Mouse (Mus musculus): Measurements from ENCODE around the gene Atf7ip2.
"Not testable (repeated sequence)": the region's sequence is repeated elsewhere in the genome, so short reads cannot be mapped to it uniquely, and the experiment has no call there.

The Atf7ip2 gene

DNA sequence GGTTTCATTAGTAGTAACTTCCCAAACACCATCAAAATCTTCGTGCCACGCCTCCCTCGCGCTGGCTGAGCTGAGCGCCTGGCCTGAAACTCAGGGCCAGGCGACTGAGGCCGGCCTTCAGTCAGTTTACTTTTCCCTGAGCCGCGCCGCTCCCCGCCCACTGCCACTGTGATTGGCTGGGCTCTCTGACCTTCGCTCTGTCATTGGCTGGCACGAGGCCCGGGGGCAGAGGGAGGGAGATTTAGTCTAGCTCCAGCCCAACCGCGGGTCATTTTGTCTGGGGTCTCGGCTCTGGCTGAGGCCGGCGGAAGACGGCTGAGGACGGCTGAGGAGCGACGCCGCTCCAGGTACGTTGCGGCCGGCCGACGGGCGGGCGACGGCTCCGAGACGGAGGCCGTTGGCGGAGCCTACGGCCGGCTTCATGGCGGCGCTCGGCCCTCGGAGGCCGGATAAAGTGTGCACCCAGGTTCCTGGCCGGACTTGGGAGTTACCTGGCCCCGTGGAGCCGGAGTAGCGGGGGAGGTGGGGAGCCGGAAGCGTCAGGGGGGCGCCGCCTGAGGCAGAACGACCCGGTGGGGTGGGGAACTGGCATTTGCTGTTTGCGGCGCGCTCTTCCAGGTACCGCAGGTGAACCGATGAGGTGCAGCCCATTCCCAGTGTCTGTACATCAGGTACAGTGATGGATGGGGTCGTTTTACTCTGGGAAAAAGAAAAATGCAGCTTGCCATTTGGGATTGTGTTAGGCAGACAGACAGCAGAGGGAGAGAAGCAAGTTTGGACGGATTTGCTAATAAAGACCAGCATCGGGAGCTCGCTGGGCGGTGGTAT is at the start of gene Atf7ip2:
Atf7ip2 (plus strand) TSS at position 34 of the 828 bp plus-strand sequence.
- DNase-seq (ENCODE audit: low spot score): peak; percentile 96

DNA sequence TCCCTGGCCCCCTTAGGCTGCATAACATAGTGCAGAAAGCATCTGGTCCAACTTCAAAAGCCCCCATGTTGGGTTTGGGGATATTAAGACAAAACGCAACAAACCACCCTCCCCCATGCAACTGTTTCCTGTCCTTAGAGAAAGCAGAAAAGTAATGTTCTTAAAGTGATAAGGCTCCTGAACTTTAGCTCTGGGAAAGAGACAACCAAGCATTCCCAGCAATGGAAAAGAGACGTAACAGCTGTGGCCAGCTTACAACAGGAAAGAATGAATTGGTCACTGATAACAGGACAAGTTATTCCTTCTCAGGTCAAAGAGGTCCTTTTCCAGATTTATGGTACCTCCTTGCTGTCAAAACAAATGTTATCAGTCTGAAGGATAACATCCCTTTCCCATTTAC is 49.3 kb upstream of the Atf7ip2 start:
- DNase-seq (ENCODE audit: low spot score): no peak

DNA sequence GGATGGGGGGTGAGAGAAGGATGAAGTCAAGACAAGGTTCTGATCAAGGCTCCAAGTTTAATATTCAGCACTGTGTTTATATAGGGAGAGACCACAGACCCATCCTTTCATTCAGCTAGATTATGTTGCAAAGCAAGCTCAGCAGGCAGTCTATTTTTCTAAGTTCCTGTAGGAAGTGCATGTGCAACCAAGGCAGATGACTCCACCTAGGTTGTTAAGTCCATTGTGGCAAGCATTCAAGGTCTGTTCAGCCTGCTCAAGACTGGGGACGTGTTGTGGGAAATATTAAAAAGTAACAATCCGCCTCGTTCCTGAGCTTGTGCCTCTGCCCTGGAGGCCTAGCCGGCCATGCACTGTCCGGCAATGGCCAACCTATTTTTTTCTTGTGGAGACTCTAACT is 45.1 kb upstream of the Atf7ip2 start:
- no peak for DNase-seq (ENCODE audit: low spot score)

DNA sequence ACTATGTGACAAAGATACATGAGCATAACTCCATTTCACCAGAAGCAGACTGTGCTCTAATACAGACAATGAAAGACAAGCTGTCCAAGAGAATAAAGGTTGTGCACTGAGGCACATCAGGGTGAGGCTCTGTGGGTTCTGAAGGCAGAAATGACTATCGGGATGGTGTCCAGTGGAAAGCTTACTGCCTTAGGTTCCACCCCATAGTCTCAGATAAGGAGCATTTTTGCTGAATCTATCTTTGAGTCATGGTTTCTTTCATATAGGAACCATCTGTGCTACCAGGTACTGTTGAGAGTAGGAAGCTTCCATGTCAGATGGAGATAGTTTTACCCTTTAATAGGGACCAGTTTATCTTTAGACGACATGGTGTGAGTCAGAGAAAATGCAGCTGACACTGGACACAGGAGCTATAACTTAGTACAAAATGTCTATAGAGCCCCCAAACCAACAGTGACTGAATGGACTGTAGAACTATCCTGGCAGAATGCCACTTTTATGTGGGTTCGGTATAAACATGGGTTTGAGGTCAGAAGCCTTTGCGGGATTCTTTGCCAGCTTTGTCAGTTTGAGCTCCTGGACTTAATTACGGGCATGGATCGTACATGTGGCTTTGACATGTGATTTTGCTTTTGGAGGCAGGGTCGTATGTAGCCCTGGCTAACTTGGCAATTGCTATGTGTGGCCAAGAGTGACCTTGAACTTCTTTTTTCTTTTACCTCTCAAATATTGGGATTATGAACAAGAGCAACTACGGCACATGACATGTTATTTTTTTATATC is 23.2 kb upstream of the Atf7ip2 start:
- no peak for DNase-seq (ENCODE audit: low spot score)

DNA sequence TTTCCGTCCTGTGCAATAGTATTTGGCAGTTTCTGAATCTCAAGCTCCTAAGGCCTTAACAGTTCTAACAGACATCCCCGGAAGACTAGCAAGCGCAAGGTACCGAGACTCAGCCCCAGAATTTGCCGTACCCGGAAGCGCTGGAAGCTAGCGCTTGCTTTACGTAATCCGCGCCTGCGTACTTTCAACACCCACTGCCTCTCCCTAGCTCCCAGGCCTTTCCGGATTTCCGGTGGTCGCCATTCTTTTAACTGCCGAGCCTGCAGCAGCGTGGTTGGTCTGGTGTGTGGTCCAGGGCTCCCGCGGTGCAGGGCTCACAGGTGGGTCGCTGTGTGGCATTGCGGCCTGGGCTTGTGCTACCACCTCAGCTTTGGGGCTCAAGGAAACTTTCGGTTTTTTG is 22.5 kb upstream of the Atf7ip2 start, which contains the start of gene Rpl39l:
Rpl39l (plus strand) TSS at position 222 of the 400 bp plus-strand sequence.
- DNase-seq (ENCODE audit: low spot score): no peak

DNA sequence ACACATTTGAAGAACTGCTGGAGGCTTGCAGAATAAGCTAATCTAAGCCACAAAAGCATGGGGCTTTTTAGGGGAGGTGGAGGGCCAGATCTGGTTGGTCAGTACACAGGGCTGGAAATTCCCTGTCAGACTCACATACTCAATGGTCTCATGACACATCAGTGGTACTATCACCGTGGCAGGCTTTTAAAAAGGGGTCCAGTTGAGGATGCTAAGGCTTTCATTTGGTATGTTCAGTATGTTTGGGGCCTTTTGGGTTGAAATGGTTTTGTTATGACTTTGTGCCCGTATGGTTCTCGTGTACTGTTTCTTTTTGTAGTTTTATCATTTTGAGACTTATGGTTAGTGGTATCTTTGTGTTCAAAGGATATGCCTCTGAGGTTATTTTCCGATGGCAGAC is 21.2 kb upstream of the Atf7ip2 start:
- no peak for DNase-seq (ENCODE audit: low spot score)

DNA sequence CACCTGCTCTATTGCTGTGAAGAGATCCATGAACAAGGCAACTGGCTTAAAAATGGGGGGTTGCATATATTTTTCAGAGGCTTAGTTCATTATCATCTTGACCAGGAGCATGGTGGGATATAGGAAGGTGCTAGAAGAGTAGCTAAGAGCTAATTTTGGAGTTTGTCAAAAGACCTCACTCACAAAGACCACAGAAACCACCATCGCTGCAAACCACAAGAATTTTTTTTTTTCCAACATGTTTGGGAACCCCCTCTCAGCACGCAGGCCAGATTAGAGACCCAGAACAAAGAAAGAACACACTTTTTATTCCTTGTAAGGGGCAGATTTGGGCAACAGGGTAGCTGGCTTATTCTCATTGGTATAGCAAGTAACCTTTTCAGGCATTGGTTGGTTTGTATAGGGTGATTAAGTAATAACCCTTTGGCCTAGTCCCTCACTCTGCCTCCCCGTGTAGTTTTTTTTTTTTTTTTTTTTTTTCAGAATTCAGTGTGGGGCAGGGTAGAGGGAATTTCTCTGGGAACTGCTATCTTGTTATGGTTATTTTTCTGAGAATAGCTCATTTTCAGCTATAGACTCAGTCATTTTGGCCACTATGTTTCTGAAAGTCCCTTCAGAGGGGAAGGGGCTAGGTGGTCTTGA is 20.2 kb upstream of the Atf7ip2 start:
- no peak for DNase-seq (ENCODE audit: low spot score)

DNA sequence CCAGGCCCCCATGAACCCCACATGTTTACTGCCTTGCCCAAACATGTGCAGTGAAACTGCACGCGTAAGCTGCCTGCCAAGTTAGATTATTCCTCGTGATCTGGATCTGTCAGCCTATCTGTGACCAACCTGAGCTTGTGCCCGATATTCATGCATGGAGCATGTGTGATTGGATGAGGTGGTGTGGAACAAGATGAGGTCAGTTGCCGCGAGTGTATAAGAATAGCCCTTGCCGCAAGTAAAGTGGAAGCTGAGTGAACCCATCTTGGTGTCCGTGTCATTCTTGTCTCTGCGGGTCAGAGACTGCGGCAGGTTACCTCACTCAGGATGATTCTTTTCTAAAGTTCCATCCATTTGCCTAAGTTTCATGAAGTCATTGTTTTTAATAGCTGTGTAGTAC is 5.1 kb upstream of the Atf7ip2 start:
- DNase-seq (ENCODE audit: low spot score): not testable (repeated sequence)

DNA sequence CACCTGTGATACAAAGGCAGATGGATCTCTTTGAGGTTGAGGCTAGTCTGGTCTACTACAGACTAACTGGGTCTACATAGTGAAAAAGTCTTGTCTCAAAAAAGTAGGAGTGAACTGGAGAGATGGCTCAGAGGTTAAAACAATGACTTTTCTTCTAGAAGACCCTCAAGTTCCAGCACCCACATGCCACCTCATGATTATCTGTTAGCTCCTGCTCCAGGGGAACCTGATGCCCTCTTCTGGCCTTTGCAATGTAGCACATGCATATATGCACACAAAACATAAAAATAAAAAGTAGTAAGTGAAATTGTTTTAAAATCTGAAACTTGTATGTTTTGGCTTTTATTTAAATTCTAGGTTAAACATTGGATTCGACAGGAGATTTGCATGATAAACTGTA is 16.3 kb downstream of the Atf7ip2 start:
- peak; percentile 4 for DNase-seq (ENCODE audit: low spot score)

DNA sequence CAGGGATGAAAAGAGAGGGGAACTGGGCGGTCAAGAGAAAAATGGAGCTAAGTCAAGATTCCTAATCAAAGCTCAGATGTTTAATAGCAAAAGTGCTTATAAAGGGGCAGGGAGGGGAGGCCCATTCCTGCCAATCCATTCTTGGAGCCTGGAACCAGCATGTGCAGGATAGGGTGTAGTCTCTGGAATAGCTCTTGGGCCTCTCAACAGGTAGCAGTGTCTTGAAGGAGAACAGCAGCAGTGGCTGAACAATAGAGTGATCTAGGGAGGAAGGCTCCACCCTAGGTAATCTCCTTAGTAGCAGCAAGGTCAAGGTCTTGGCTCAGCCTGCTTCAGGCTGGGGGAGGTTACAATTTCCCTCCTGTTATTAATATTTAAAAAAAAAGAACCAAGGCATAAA is 23.9 kb downstream of the Atf7ip2 start:
- DNase-seq (ENCODE audit: low spot score): not testable (repeated sequence)

DNA sequence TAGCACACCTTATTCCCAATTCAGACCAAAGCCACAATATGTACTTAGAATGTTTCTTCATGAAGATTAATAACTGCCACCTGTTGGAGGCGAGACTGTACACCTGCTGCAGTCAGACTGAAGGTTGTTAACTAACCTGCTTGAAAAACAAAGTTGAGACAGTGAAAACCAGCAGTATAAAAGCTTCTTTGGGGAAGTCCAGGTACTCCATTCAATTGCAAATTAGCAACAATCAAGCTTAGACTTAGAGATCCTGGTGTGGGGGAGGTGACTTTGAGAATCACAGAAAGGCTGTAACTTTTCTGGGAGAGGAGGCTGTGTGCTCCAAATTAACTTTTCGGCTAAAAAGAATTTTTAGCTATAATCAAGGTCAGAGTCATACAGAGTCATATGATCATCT is 24.5 kb downstream of the Atf7ip2 start:
- not testable (repeated sequence) for DNase-seq (ENCODE audit: low spot score)

DNA sequence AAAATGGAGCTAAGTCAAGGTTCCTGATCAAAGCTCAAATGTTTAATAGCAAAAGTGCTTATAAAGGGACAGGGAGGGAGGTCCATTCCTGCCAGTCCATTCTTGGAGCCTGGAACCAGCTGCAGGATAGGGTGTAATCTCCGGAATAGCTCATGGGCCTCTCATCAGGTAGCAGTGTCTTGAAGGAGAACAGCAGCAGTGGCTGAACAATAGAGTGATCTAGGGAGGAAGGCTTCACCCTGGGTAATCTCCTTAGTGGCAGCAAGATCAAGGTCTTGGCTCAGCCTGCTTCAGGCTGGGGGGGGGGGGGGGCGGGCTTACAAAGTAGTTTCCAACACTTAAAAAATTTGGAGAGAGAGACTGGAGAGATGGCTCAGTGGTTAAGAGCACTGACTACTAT is 34.8 kb downstream of the Atf7ip2 start:
- DNase-seq (ENCODE audit: low spot score): no peak

DNA sequence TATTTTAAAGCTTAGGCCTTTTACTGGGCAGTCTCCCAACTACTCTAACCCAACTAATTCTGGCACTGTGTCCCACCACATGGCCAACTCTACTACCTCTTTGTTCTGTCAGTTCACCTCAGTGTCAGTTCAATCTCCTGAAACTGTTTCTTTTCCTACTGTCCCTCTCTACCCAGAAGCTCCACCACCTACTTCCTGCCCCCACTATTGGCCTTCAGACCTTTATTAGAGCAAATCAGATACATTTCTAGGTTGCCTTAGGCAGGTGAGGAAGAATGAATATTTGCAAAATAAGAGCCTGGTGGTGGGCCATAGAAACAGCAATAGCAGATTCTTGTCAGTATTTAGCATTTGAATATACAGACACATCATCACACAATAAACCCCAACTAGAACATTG is 44.1 kb downstream of the Atf7ip2 start:
- DNase-seq (ENCODE audit: low spot score): no peak

DNA sequence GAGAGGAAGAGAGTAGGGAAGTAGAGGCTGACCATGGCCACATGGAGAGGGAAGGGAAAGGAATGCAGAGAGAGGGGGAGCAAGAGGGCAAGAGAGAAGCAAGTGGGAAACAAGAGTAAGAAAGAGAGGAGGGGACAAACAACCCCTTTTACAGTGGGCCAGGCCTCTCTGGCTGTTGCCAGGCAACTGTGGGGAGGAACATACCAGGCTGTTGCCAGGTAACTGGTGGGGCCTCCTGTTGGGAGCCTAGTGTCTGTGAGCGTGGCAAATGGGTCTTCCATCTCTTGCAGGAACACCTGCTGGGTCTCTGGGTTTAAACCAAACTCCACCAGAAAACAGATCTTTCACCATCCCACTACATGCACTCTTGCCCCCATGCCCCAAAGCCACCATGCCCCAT is 61.5 kb downstream of the Atf7ip2 start:
- peak; percentile 6 for DNase-seq (ENCODE audit: low spot score)

DNA sequence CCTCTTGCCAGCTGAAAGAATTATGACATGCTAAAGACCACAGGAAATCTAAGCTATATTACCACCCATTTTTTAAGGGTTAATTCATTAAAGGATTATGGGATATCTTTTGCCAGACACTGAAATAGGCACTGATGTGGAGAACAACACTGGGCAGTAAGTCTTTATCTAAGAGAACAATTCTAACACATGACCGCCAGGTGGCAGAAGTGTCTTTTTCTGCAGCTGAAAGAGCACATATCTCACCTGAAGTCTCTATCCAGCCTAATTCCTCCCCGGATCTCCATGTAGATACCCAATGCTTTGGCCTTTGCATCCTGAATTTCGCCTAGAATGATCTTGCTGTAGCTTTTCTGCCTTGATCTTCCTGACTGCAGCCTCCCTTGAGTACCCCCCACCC is 79.7 kb downstream of the Atf7ip2 start:
- DNase-seq (ENCODE audit: low spot score): peak; percentile 74

DNA sequence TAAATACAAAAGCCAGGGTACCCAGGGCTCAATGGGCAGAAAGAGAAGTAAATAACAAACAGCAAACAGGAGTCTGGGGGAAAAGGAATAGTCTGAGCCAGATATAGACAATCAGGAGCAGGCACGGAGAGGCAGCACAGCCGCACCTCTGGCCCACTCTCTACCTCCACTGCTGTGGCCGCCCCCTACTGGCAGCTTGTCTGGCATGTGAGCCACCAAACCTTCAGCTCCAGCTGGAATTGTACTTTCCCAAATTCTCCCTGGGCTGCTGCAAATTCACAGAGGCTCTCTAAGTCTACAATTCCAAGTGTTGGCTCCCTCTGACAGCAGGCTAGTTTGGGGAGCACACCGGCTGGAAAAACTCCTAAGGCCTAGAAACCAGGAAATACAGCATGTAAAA is 82.0 kb downstream of the Atf7ip2 start:
- DNase-seq (ENCODE audit: low spot score): no peak

DNA sequence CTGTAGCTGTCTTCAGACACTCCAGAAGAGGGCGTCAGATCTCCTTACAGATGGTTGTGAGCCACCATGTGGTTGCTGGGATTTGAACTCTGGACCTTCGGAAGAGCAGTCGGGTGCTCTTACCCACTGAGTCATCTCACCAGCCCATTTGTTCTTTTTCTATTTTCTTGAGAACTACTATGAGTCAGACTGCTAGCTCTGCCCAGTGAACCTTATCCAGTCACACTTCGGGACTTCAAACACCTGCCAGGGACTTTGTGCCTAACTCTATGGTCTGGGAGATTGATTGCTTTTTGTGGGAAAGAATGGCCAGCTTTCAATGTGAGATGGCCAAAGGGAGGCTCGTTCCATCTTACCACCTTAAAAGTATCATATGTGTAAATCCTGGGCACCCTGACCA is 84.3 kb downstream of the Atf7ip2 start:
- DNase-seq (ENCODE audit: low spot score): not testable (repeated sequence)

DNA sequence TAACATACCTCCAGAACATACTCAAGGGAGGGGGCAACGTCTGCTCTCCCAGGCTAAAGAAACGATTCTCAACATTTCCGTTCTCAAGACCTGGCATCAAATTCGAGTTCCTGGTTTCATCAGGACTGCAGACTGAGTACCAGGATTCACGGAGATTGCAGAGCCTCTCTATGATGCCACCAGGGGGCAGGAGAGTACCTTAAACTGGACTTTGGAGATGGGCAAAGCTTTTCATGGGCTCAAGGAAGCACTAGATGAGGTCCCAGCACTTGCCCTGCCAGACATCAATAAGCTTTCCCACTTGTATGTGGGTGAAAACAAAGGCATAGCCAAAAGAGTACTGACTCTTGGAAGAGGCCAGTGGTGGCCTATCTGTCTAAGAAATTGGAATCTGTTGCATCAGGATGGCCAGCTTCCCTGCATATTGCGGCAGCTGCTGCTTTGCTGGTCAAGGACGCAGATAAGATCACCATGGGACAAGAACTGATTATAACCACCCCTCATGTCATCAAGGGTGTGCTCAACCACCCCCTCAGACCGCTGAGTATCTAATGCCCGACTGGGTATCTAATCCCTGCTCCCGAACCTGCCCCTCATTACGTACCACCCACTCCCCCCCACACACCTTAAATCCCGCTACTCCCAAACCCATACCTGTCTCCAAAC is 87.9 kb downstream of the Atf7ip2 start:
- peak; percentile 88 for DNase-seq (ENCODE audit: low spot score)

DNA sequence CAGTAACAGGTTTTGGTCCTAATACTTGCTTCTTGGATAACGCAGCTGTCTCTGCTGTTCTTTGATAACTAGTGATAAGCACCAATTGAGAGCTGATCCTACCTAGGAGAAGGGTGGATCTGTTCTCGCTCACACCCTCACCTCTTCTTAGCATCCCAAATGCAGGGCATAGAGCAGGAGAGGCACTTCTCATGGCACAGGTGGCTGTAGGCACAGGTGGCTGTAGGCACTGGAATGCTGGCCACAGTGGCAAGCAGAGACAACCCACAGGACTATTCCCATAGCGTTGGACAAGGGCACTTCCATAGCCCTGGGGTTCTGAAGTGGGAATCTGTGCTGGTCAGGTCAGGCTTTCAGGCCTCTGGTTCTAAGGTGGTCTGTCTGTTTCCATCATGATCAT is 89.4 kb downstream of the Atf7ip2 start:
- DNase-seq (ENCODE audit: low spot score): no peak

DNA sequence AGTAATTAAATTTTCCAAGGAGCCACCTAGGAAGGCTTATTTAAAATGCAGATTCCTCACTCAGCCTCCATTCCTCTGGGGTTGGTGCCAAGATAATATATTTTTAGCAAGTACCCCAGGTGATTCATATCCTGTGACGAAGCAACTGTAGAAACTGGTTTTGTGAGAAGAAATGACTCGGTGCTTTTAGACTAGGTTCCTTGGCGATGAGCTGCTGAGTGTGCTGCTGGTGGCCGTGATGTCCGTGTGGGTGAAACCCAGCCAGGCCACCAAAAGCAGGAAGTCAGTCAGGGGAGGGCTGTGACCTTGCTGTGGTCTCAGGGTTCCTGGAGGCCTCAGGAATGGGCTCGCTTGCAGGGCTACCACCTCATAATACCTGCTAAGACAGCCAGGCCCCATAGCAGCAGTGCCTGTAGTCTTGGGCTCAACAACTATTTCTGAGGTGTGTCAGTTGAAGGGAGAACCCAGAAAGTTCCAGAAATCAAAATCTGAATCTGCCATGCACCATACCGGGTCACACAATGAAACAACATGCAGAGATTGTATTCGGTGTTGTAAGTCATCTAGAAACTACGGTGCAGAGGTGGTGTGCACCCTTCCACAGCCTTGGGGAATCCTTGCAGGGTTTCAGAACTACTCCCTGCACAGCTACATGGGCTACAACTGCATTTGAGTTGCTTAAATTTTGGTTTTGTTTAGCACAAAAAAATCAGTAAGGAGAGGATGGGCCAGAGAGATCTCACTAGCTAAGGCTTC is 94.2 kb downstream of the Atf7ip2 start:
- no peak for DNase-seq (ENCODE audit: low spot score)

DNA sequence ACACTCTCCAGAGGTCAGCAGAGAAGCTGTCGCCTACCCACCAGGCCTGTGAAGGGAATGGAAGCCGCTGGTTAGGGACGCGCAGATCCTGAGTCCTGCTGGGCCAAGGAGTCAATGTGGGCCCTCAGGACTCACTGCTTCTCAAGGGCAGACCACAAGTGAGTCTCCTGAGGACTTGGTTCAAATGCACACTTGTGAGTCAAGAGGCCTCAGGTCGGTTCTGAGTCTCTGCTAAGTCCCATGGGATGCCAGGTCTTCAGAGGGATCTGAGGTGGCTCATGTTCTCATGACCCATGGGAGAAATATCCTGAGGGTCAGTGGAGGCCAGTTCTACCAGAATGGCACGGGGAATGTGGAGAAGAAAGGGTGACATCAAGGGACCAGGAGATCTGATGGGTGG is 95.6 kb downstream of the Atf7ip2 start:
- DNase-seq (ENCODE audit: low spot score): no peak

Data from embryo, embryonic 10 days (tissue).